Mouse (Mus musculus) neural tube, embryonic 11.5 days (tissue): ENCODE results near the gene C730034F03Rik. TPM values are rescaled to one million over a fixed set of nuclear protein-coding genes. Genes with fewer than 3 reads are reported as not detected.
A peak's percentile ranks its signal among the peaks of the same experiment; 100 is the strongest.

Source experiments
- ATAC-seq: fragments of 200-750 bp; cut with Nextera tagmentation; 2 replicates; pipeline ENCODE4 v1.8.0; 2017; ENCODE audit warnings: moderate number of reproducible peaks, mild to moderate bottlenecking, moderate TSS enrichment, moderate library complexity; ENCODE audit not compliant: insufficient read depth, low FRiP score, low TSS enrichment
- DNase-seq: peaks from one replicate; pipeline ENCODE4 v3.0.0-alpha.2; 2015; ENCODE audit warnings: low spot score
- H3K27ac ChIP-seq: fragments of 300-500 bp; sonication (generic); 2 replicates; pipeline ENCODE4 v1.5.1; 2014; ENCODE audit warnings: low read depth, mild to moderate bottlenecking, low read length
- H3K27me3 ChIP-seq: fragments of 300-500 bp; sonication (generic); 2 replicates; pipeline ENCODE4 v1.6.1; 2014; ENCODE audit warnings: mild to moderate bottlenecking, low read length, mixed read lengths; ENCODE audit not compliant: control insufficient read depth, insufficient read depth
- H3K36me3 ChIP-seq: fragments of 300-500 bp; sonication (generic); 2 replicates; pipeline ENCODE4 v1.6.1; 2014; ENCODE audit warnings: mild to moderate bottlenecking, low read length, moderate library complexity, mixed read lengths; ENCODE audit not compliant: control insufficient read depth, insufficient read depth
- H3K4me1 ChIP-seq: fragments of 300-500 bp; sonication (generic); 2 replicates; pipeline ENCODE4 v1.6.1; 2014; ENCODE audit warnings: low read length, mixed read lengths; ENCODE audit not compliant: control insufficient read depth, insufficient read depth
- H3K4me2 ChIP-seq: fragments of 300-500 bp; sonication (generic); 2 replicates; pipeline ENCODE4 v1.6.1; 2014; ENCODE audit warnings: low read depth, mild to moderate bottlenecking, moderate library complexity
- H3K4me3 ChIP-seq: fragments of 300-500 bp; sonication (generic); 2 replicates; pipeline ENCODE4 v1.5.1; 2014; ENCODE audit warnings: low read depth, low read length
- H3K9ac ChIP-seq: fragments of 300-500 bp; sonication (generic); 2 replicates; pipeline ENCODE4 v1.6.1; 2014; ENCODE audit warnings: mild to moderate bottlenecking, low read length
- H3K9me3 ChIP-seq: fragments of 300-500 bp; sonication (generic); 2 replicates; pipeline ENCODE4 v1.6.1; 2016; ENCODE audit warnings: low read length; ENCODE audit not compliant: control insufficient read depth
- WGBS: fragments of 180-500 bp; shearing (Covaris S2); extraction: QIAGEN DNeasy Blood & Tissue Kit; methylation state at CpG from one replicate; pipeline ENCODE4 v1.1.7; 2014; 5-methylcytosine and 5-hydroxymethylcytosine counted together
- polyA plus RNA-seq: library from polyadenylated mRNA; unstranded; fragments of >200 nt; fragmentation: Nextera tagmentation; extraction: Ambion mirVana; gene quantifications from 2 replicates; pipeline ENCODE4 v1.2.1, GENCODE M21; 2014

C730034F03Rik gene
- polyA plus RNA-seq, 1 experiment from 2014 or later: 2.0 TPM

DNA sequence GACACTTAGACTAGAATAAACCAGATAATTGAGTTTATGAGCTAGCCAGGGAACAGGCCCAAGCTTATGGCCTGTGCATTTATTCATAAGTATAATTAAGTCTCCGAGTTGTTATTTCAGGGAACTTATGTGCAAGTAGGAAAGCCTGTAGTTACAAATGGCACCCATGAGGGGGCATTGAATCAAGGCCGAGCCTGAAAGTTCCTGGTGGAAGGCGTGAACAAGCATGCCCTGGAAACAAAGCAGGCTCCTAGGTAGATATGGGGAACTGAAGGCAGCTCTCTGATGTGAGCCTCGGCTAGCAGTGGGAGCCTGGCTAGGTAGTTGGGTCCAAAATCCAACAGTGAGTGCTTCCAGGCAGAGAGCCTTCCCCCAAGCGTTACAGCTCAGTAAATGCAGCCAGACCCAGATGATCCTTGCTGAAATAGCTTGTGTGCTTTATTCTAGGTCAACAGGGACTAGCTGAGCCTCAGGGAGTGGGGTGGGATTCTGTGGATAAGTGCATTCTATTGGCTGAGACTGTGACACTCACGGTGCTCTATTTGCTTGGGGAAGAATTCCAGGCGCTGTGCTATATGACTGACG, 13.2 kb downstream of the C730034F03Rik start:
- H3K4me2 ChIP-seq: no peak overlapping the region
- no peaks in the 10 kb centered on the region for H3K9me3 ChIP-seq
- no peak overlapping the region for H3K9ac ChIP-seq
- no peak overlapping the region for H3K4me3 ChIP-seq
- 45% methylated on average over 8 of the region's 8 CpGs for WGBS
- no peaks in the 10 kb centered on the region for H3K27me3 ChIP-seq
- H3K4me1 ChIP-seq: no peaks in the 10 kb centered on the region
- DNase-seq (peak; percentile 25), ATAC-seq (no peak)
- no peak overlapping the region for H3K27ac ChIP-seq
- no peaks in the 10 kb centered on the region for H3K36me3 ChIP-seq

DNA sequence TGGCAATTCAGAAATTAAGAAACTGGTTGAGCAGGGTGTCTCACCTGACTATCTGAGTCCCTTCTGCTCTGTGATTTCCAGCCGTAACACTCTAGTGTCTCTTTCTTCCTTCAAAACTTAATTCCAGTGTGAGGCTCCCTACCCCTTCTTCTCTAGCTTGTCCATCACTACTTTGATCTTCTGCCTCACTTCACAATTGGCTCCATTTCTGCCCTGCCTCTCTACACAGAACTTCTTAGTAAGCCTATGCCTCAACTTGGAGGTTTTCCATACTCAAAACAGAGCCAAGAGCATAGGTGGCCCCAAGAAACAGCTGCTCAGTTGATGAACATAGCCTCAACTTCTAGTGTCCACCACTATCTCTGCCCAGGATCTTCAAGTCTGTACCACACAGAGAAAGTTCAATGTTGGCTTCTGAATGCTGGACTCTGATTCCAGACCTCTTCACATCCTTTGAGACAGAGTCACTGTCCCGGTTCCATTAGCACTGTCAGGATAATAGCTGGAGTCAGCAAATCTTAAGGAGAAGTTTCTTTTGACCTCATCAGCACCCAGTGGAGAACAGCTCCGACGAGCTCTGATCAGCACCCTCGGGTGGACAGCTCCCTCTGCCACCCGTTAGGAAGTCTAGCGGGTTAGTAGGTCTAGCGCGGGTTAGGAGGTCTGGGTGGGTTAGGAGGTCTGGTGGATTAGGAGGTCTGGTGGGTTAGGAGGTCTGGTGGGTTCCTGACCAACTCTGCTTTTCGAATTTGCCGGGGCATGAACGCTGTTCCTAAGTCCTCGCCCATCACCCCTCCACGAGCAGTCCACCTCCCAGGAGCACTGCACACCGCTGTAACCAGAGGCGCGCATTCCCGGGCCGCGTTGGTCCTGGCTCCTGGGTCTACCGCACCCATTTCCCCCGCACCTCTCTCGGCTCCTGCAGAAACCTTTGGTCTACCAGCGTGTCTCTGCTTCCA, 23.8 kb downstream of the C730034F03Rik start:
- Histone ChIP-seq H3K27ac (peak overlapping the region; percentile 56; the same call in 1 of the 2 replicates), H3K4me2 (peak overlapping the region; percentile 67), H3K4me3 (peak overlapping the region; percentile 71), H3K9ac (peak overlapping the region; percentile 78), H3K9me3 (no peaks in the 10 kb centered on the region), H3K36me3 (peaks cover 3% of the 10 kb centered on the region; the same call in 1 of the 2 replicates), H3K27me3 (peaks cover 10% of the 10 kb centered on the region), H3K4me1 (0 out of 2 replicates have a peak, but pooled peaks cover 3% of the 10 kb centered on the region)
- 5% methylated on average over 24 of the region's 24 CpGs for WGBS
- DNase-seq (peak; percentile 59), ATAC-seq (peak; percentile 60)

DNA sequence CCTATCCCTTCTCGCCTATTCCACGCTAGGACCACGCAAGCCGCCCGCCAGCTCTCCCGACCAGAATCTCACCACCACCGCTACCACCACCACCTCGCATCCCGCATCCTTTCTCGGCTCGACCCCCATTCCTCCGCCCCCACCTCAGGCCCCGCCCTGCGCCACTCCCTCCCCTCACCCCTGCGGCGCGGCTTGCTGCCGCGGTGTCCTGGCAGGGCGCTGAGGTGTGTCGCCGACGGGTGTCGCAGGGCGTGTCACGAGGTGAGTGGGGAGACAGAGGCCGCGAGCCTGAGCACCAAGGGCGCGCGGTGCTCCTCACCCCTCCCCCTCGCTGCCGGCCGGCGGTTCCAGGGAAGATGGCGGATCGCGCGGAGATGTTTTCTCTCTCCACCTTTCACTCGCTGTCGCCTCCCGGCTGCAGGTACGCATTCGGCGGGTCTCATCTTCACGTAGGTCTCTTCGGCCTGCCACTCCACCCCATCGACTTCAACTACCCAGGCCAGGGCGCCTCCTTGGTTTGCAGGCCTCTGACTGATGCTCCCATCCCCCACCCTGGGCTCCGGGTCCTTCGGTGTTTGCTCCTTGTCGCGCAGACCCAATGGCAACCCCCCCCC, 24.6 kb downstream of the C730034F03Rik start, which contains the start of gene Mapk8ip2:
Mapk8ip2 (plus strand) TSS at position 49 of the 614 bp plus-strand sequence.
- H3K27me3 ChIP-seq: peaks cover 10% of the 10 kb centered on the region
- 0 out of 2 replicates have a peak, but pooled peaks cover 3% of the 10 kb centered on the region for H3K4me1 ChIP-seq
- DNase-seq: peak; percentile 64
- WGBS: under 1% methylated on average over 47 of the region's 53 CpGs
- peak within 1 kb of the TSS; percentile 67 for H3K4me2 ChIP-seq
- peak within 1 kb of the TSS; percentile 56; the same call in 1 of the 2 replicates for H3K27ac ChIP-seq
- H3K4me3 ChIP-seq: peak within 1 kb of the TSS; percentile 71
- peaks cover 5% of the 10 kb centered on the region; the same call in 1 of the 2 replicates for H3K36me3 ChIP-seq
- H3K9me3 ChIP-seq: no peaks in the 10 kb centered on the region
- ATAC-seq: peak; percentile 69
- H3K9ac ChIP-seq: peak within 1 kb of the TSS; percentile 78

DNA sequence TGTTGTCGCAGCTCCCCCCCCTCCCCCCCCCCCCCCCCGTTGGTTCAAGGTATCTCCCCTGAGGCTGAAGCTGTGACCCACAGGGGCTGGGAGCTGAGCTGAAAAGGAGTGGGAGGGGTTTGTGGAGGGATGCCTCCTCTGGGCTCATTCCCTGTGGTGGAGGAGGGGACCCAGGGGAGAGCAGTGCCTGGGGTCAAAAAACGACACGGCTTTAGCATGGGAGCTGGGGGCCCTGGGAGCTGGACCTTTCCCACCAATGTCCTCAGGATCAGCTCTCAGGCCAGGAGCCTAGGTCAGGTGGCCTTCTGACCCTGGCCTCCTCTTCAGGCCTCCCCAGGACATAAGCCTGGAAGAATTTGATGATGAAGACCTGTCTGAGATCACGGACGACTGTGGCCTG, 25.5 kb downstream of the C730034F03Rik start:
- Histone ChIP-seq H3K9ac (peak overlapping the region; percentile 78), H3K4me3 (peak overlapping the region; percentile 71), H3K4me2 (peak overlapping the region; percentile 67), H3K4me1 (0 out of 2 replicates have a peak, but pooled peaks cover 3% of the 10 kb centered on the region), H3K36me3 (peaks cover 5% of the 10 kb centered on the region; the same call in 1 of the 2 replicates), H3K27ac (no peak overlapping the region), H3K27me3 (peaks cover 10% of the 10 kb centered on the region), H3K9me3 (no peaks in the 10 kb centered on the region)
- WGBS: 32% methylated on average over 4 of the region's 6 CpGs
- ATAC-seq (0 out of 2 replicates have a peak, but pooled peaks have one; percentile 62), DNase-seq (no peak)

DNA sequence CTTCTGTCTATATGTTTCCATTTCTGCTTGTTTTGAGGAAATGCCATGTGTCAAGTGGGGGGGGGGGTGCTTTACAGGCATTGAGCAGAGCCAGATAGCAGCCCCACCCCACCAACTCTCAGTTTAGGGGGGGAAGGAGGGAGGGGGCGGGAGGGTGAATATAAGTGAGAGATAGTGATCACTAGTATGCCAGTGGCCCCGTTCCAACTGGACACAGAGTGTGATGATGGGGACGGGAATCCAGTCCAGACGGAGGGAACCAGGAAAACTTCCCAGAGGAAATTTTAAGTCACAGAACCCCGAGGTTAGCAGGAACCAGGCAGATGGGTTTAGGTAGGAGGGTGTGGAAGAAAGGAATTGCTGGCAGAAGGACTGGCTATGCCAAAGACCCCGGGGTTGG, 26.3 kb downstream of the C730034F03Rik start:
- H3K4me2 ChIP-seq: peak overlapping the region; percentile 67
- 83% methylated on average over 6 of the region's 6 CpGs for WGBS
- DNase-seq: no peak
- peaks cover 10% of the 10 kb centered on the region for H3K27me3 ChIP-seq
- peaks cover 5% of the 10 kb centered on the region; the same call in 1 of the 2 replicates for H3K36me3 ChIP-seq
- no peak overlapping the region for H3K27ac ChIP-seq
- 0 out of 2 replicates have a peak overlapping the region, but pooled peaks have one; percentile 71 for H3K4me3 ChIP-seq
- no peaks in the 10 kb centered on the region for H3K9me3 ChIP-seq
- ATAC-seq: no peak
- 0 out of 2 replicates have a peak, but pooled peaks cover 3% of the 10 kb centered on the region for H3K4me1 ChIP-seq
- no peak overlapping the region for H3K9ac ChIP-seq

DNA sequence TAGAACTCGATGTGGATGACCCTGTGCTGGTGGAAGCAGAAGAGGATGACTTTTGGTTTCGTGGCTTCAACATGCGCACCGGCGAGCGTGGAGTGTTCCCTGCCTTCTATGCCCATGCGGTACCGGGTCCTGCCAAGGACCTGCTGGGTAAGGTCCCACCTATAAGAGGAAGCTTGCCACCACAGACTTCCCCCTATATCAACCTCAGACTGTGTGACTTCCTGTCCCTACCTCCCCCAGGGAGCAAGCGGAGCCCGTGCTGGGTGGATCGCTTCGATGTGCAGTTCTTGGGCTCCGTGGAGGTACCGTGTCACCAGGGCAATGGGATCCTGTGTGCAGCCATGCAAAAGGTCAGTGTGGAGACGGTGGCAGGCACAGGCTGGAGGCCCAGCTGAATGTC, 29.6 kb downstream of the C730034F03Rik start:
- ATAC-seq (no peak), DNase-seq (no peak)
- no peak overlapping the region for H3K9ac ChIP-seq
- H3K4me1 ChIP-seq: 0 out of 2 replicates have a peak, but pooled peaks cover 3% of the 10 kb centered on the region
- no peak overlapping the region for H3K27ac ChIP-seq
- no peak overlapping the region for H3K4me2 ChIP-seq
- no peaks in the 10 kb centered on the region for H3K9me3 ChIP-seq
- H3K4me3 ChIP-seq: no peak overlapping the region
- H3K36me3 ChIP-seq: peaks cover 5% of the 10 kb centered on the region; the same call in 1 of the 2 replicates
- H3K27me3 ChIP-seq: no peaks in the 10 kb centered on the region
- WGBS: 92% methylated on average over 15 of the region's 15 CpGs

DNA sequence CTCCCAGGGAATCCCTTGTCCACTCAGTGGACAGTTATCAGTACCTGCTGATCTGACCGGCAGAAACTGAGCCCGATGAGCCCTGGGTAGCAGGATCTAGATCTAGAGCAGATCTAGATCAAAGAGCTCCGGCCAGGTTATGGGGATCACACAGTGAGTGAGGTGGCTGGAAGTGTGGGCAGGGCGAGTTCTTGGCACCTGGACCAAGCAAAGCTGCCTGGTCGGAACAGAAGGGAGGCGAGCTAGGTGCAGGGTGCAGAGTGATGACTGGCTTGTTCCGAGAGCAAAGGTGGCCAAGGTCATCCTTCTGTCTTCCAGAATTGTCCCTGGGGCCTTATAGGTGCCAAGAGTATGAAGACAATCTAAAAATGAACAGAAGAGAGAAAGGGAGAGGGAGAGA, 30.4 kb downstream of the C730034F03Rik start:
- 92% methylated on average over 7 of the region's 7 CpGs for WGBS
- H3K9me3 ChIP-seq: no peaks in the 10 kb centered on the region
- DNase-seq (no peak), ATAC-seq (no peak)
- no peak overlapping the region for H3K4me3 ChIP-seq
- H3K27ac ChIP-seq: no peak overlapping the region
- no peak overlapping the region for H3K4me2 ChIP-seq
- H3K9ac ChIP-seq: no peak overlapping the region
- no peaks in the 10 kb centered on the region for H3K27me3 ChIP-seq
- H3K36me3 ChIP-seq: peaks cover 5% of the 10 kb centered on the region; the same call in 1 of the 2 replicates
- 0 out of 2 replicates have a peak, but pooled peaks cover 3% of the 10 kb centered on the region for H3K4me1 ChIP-seq

DNA sequence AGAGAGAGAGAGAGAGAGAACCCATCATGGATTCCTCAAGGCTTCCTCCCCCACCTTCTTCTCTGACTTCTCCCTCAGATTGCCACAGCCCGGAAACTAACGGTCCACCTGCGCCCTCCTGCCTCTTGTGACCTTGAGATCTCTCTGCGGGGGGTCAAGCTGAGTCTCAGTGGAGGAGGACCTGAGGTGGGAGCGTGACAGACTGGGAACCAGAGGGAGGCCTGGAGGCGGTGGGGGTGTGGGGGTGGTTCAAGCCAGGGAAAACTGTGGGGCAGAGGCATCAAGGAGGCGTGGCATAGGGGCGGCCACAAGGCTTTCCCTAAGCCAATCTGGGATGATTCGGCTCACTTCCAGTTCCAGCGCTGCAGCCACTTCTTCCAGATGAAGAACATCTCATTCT, 30.9 kb downstream of the C730034F03Rik start:
- H3K9ac ChIP-seq: no peak overlapping the region

More for the DNA sequence above, 30.9 kb downstream of the C730034F03Rik start:
- Histone ChIP-seq H3K27me3 (no peaks in the 10 kb centered on the region), H3K4me2 (no peak overlapping the region), H3K4me3 (no peak overlapping the region), H3K36me3 (peaks cover 5% of the 10 kb centered on the region; the same call in 1 of the 2 replicates), H3K27ac (no peak overlapping the region), H3K9me3 (no peaks in the 10 kb centered on the region), H3K4me1 (0 out of 2 replicates have a peak, but pooled peaks cover under 1% of the 10 kb centered on the region)
- WGBS: 80% methylated on average over 10 of the region's 10 CpGs
- no peak for DNase-seq
- ATAC-seq: no peak
